ENCODE assay signal across 9 mouse cellular contexts in the genomic region with DNA sequence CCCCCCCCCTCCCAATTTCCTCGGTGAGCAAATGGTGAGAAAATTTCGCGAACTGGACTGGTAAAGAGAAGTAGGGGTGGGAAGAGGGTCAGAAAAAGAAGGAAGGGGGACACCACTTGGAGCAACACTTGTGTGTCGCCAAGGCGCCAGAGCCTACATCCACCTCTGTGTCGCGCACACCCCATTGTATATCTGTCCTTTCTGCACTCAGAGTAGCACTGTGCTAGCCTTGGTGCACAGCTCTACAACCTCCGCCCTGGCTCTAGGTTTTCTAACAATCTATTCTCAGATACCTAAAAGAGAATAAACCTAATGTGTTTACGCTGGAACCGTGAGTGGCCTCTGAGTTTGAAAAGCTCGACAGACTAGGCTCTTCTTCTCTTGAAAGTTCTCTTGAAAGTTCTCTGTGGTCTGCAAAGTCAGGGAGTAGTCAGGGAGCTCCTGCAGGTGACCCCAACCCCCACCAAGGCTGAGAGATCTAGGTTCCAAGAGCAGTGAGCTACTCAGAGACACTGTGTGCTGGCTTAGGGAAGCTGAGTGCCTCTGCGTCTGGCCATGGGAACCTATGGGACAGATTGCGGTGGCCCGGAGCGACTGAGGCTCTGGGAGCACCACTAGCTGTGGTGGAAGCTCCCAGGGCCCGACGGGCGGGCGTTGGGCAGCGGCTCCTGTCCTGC. TPM values are rescaled to one million over a fixed set of nuclear protein-coding genes. Genes with fewer than 3 reads are reported as not detected.
DNase-seq lines count a peak whose midpoint lies in the region; ATAC-seq lines count a peak whose summit lies in the region.
"Had no signal": no experiment of that assay in that cellular context is flagged by ENCODE, and none has a peak within 500 bp of the region (broad histone marks: within the 10 kb centered on the region; RNA-seq: fewer than 3 reads in every experiment).

No protein-coding gene starts in this region.

- H3K36me3 ChIP-seq in hindbrain, embryonic 10.5 days, result no peaks in the 10 kb centered on the region
- no peaks in the 10 kb centered on the region for H3K36me3 ChIP-seq in midbrain, embryonic 10.5 days

- peaks cover 18% of the 10 kb centered on the region for H3K4me1 ChIP-seq in hindbrain, embryonic 10.5 days (replicated peaks)
- H3K4me1 ChIP-seq in midbrain, embryonic 10.5 days, result peaks cover 22% of the 10 kb centered on the region

- peaks cover 61% of the 10 kb centered on the region for H3K27me3 ChIP-seq in hindbrain, embryonic 10.5 days (ENCODE audit: insufficient read depth, poor library complexity, severe bottlenecking)
- peaks cover 69% of the 10 kb centered on the region for H3K27me3 ChIP-seq in midbrain, embryonic 10.5 days (ENCODE audit: low read depth, poor library complexity, severe bottlenecking)

- peak; percentile 6 to 14 for DNase-seq in cerebellum, postnatal 25 days
- DNase-seq in cerebellum, adult 11-12 months, result no peak
- DNase-seq in embryo, embryonic 11 days, result peak; percentile 25
- DNase-seq in hindbrain, embryonic 10.5 days (ENCODE audit: low spot score), result no peak
- DNase-seq in midbrain, embryonic 10.5 days (ENCODE audit: low spot score), result no peak
- no peak for DNase-seq in cerebellum, adult 18-20 months
- DNase-seq: kidney, adult 18-20 months had no signal

- H3K9me3 ChIP-seq in hindbrain, embryonic 10.5 days, result no peaks in the 10 kb centered on the region
- no peaks in the 10 kb centered on the region for H3K9me3 ChIP-seq in midbrain, embryonic 10.5 days (replicated peaks)

- no peak overlapping the region; the same call in 1 of the 2 replicates for H3K27ac ChIP-seq in hindbrain, embryonic 10.5 days
- H3K27ac ChIP-seq in midbrain, embryonic 10.5 days (replicated peaks), result no peak overlapping the region; the same call in 1 of the 2 replicates

- WGBS in hindbrain, embryonic 10.5 days, result 18% methylated on average over 20 of the region's 20 CpGs
- 22% methylated on average over 20 of the region's 20 CpGs for WGBS in midbrain, embryonic 10.5 days

- H3K4me3 ChIP-seq in hindbrain, embryonic 10.5 days, result peak overlapping the region; percentile 60
- H3K4me3 ChIP-seq in midbrain, embryonic 10.5 days, result peak overlapping the region; percentile 60

- no peak for ATAC-seq in CD4-positive, CD25-positive, alpha-beta regulatory T cell, adult 4 months
- ATAC-seq in inflammation-experienced regulatory T-cells, adult 6 months, result no peak

RNA-seq across cellular contexts. Expression of gene Meox2, which starts 0.5 kb away (rescaled TPM):
- 0.82 and 1.6 TPM in 2 replicates for polyA plus RNA-seq in hindbrain, embryonic 10.5 days (2016; fragmentation: Nextera tagmentation; extraction: Ambion mirVana)
- polyA plus RNA-seq in midbrain, embryonic 10.5 days (2016; fragmentation: Nextera tagmentation; extraction: Ambion mirVana), result 0.91 and 0.95 TPM in 2 replicates
- polyA plus RNA-seq in CD4-positive, CD25-positive, alpha-beta regulatory T cell, adult 4 months (2017; shearing (Covaris generic)), result not detected
- not detected for polyA plus RNA-seq in inflammation-experienced regulatory T-cells, adult 6 months (2017; shearing (Covaris generic))

Comparison
In these comparisons a context has a peak if more than half of its experiments do, and no peak if none do; other contexts are left out.
1. DNase-seq: peak in cerebellum, postnatal 25 days (2 of 2) and embryo, embryonic 11 days (single experiment); none in cerebellum, adult 11-12 months (single experiment), hindbrain, embryonic 10.5 days (single experiment), midbrain, embryonic 10.5 days (single experiment) and cerebellum, adult 18-20 months (0 of 2).